Mouse (Mus musculus): ENCODE measurements around the gene Tm6sf1. TPM values are rescaled to one million over a fixed set of nuclear protein-coding genes. Genes with fewer than 3 reads are reported as not detected.

The Tm6sf1 gene
- polyA plus RNA-seq, 1 experiment: 11.4 TPM

- Histone ChIP-seq H3K36me3 (ENCODE audit: control insufficient read depth, insufficient read depth) (no peaks in the 10 kb centered on the region), H3K27me3 (ENCODE audit: control insufficient read depth, insufficient read depth, insufficient read length) (peaks cover 15% of the 10 kb centered on the region), H3K79me2 (ENCODE audit: control insufficient read depth, insufficient read depth) (no peaks in the 10 kb centered on the region), H3K4me3 (no peak overlapping the region), H3K4me2 (ENCODE audit: low read depth) (peak overlapping the region; percentile 51), H3ac (ENCODE audit: control insufficient read depth, insufficient read length) (no peak overlapping the region)
- TF ChIP-seq MYOG (IDR thresholded peaks at IDR 0.05; ENCODE audit: control insufficient read depth in 1 of 3, insufficient read depth in 1 of 3, insufficient read length in 2 of 3, low read depth in 2 of 3) (no peak), CEBPB (IDR thresholded peaks at IDR 0.05; ENCODE audit: insufficient read depth, poor library complexity, severe bottlenecking) (no peak), E2F4 (IDR thresholded peaks at IDR 0.05; ENCODE audit: insufficient read depth) (no peak), USF1 (IDR thresholded peaks at IDR 0.05; ENCODE audit: low read depth) (no peak), TCF12 (IDR thresholded peaks at IDR 0.05; ENCODE audit: insufficient read depth, poor library complexity, severe bottlenecking) (no peak), POLR2AphosphoS2 (IDR thresholded peaks at IDR 0.05; ENCODE audit: insufficient read length, low read depth) (no peak), POLR2A (IDR thresholded peaks at IDR 0.05; ENCODE audit: insufficient read length, low read depth) (no peak), SRF (IDR thresholded peaks at IDR 0.05; ENCODE audit: control insufficient read depth, insufficient read length, low read depth) (no peak), MYOD1 (IDR thresholded peaks at IDR 0.05; ENCODE audit: control insufficient read depth in 1 of 3, insufficient read length in 2 of 3, low read depth in 2 of 3) (no peak), MAX (IDR thresholded peaks at IDR 0.05; ENCODE audit: low read depth) (no peak), REST (IDR thresholded peaks at IDR 0.05; ENCODE audit: insufficient read depth, insufficient read length) (no peak), TCF3 (IDR thresholded peaks at IDR 0.05; ENCODE audit: insufficient read length, low read depth) (no peak)
Measured at GRCm38 (mm10) chr7:81860071-81860470, 1.3 kb downstream of the Tm6sf1 start.

- Histone ChIP-seq H3K4me2 (ENCODE audit: low read depth) (peak overlapping the region; percentile 51), H3K4me3 (no peak overlapping the region), H3K79me2 (ENCODE audit: control insufficient read depth, insufficient read depth) (no peaks in the 10 kb centered on the region), H3K27me3 (ENCODE audit: control insufficient read depth, insufficient read depth, insufficient read length) (peaks cover 15% of the 10 kb centered on the region), H3ac (ENCODE audit: control insufficient read depth, insufficient read length) (no peak overlapping the region), H3K36me3 (ENCODE audit: control insufficient read depth, insufficient read depth) (no peaks in the 10 kb centered on the region)
- TF ChIP-seq CEBPB (IDR thresholded peaks at IDR 0.05; ENCODE audit: insufficient read depth, poor library complexity, severe bottlenecking): no peak
- TF ChIP-seq POLR2A (IDR thresholded peaks at IDR 0.05; ENCODE audit: insufficient read length, low read depth): no peak
- no peak for TF ChIP-seq TCF12 (IDR thresholded peaks at IDR 0.05; ENCODE audit: insufficient read depth, poor library complexity, severe bottlenecking)
- no peak for TF ChIP-seq SRF (IDR thresholded peaks at IDR 0.05; ENCODE audit: control insufficient read depth, insufficient read length, low read depth)
- TF ChIP-seq REST (IDR thresholded peaks at IDR 0.05; ENCODE audit: insufficient read depth, insufficient read length): no peak
- TF ChIP-seq USF1 (IDR thresholded peaks at IDR 0.05; ENCODE audit: low read depth): no peak
- TF ChIP-seq MYOG (IDR thresholded peaks at IDR 0.05; ENCODE audit: control insufficient read depth in 1 of 3, insufficient read depth in 1 of 3, insufficient read length in 2 of 3, low read depth in 2 of 3): no peak
- no peak for TF ChIP-seq MAX (IDR thresholded peaks at IDR 0.05; ENCODE audit: low read depth)
- TF ChIP-seq POLR2AphosphoS2 (IDR thresholded peaks at IDR 0.05; ENCODE audit: insufficient read length, low read depth): no peak
- TF ChIP-seq E2F4 (IDR thresholded peaks at IDR 0.05; ENCODE audit: insufficient read depth): no peak
- TF ChIP-seq MYOD1 (IDR thresholded peaks at IDR 0.05; ENCODE audit: control insufficient read depth in 1 of 3, insufficient read length in 2 of 3, low read depth in 2 of 3): no peak
- no peak for TF ChIP-seq TCF3 (IDR thresholded peaks at IDR 0.05; ENCODE audit: insufficient read length, low read depth)
Measured at GRCm38 (mm10) chr7:81860996-81861395, 2.2 kb downstream of the Tm6sf1 start.

GRCm38 (mm10) chr7:81861461-81861860, 2.7 kb downstream of the Tm6sf1 start:
- TF ChIP-seq MYOG (IDR thresholded peaks at IDR 0.05; ENCODE audit: control insufficient read depth in 1 of 3, insufficient read depth in 1 of 3, insufficient read length in 2 of 3, low read depth in 2 of 3): no peak
- TF ChIP-seq USF1 (IDR thresholded peaks at IDR 0.05; ENCODE audit: low read depth): no peak
- no peak for TF ChIP-seq REST (IDR thresholded peaks at IDR 0.05; ENCODE audit: insufficient read depth, insufficient read length)
- TF ChIP-seq TCF12 (IDR thresholded peaks at IDR 0.05; ENCODE audit: insufficient read depth, poor library complexity, severe bottlenecking): no peak
- no peak for TF ChIP-seq POLR2AphosphoS2 (IDR thresholded peaks at IDR 0.05; ENCODE audit: insufficient read length, low read depth)
- TF ChIP-seq SRF (IDR thresholded peaks at IDR 0.05; ENCODE audit: control insufficient read depth, insufficient read length, low read depth): no peak
- no peak for TF ChIP-seq E2F4 (IDR thresholded peaks at IDR 0.05; ENCODE audit: insufficient read depth)
- no peak for TF ChIP-seq POLR2A (IDR thresholded peaks at IDR 0.05; ENCODE audit: insufficient read length, low read depth)
- Histone ChIP-seq H3K27me3 (ENCODE audit: control insufficient read depth, insufficient read depth, insufficient read length) (peaks cover 15% of the 10 kb centered on the region), H3ac (ENCODE audit: control insufficient read depth, insufficient read length) (no peak overlapping the region), H3K36me3 (ENCODE audit: control insufficient read depth, insufficient read depth) (no peaks in the 10 kb centered on the region), H3K79me2 (ENCODE audit: control insufficient read depth, insufficient read depth) (no peaks in the 10 kb centered on the region), H3K4me3 (no peak overlapping the region), H3K4me2 (ENCODE audit: low read depth) (peak overlapping the region; percentile 51)

GRCm38 (mm10) chr7:81861921-81862320, 3.1 kb downstream of the Tm6sf1 start:
- no peak overlapping the region for H3K4me3 ChIP-seq
- no peaks in the 10 kb centered on the region for H3K36me3 ChIP-seq (ENCODE audit: control insufficient read depth, insufficient read depth)
- H3K79me2 ChIP-seq (ENCODE audit: control insufficient read depth, insufficient read depth): no peaks in the 10 kb centered on the region
- H3K27me3 ChIP-seq (ENCODE audit: control insufficient read depth, insufficient read depth, insufficient read length): peaks cover 15% of the 10 kb centered on the region
- peak overlapping the region; percentile 51 for H3K4me2 ChIP-seq (ENCODE audit: low read depth)
- no peak for TF ChIP-seq MYOG (IDR thresholded peaks at IDR 0.05; ENCODE audit: control insufficient read depth in 1 of 3, insufficient read depth in 1 of 3, insufficient read length in 2 of 3, low read depth in 2 of 3)
- no peak for TF ChIP-seq MAX (IDR thresholded peaks at IDR 0.05; ENCODE audit: low read depth)
- TF ChIP-seq MYOD1 (IDR thresholded peaks at IDR 0.05; ENCODE audit: control insufficient read depth in 1 of 3, insufficient read length in 2 of 3, low read depth in 2 of 3): no peak
- TF ChIP-seq USF1 (IDR thresholded peaks at IDR 0.05; ENCODE audit: low read depth): no peak
- TF ChIP-seq TCF12 (IDR thresholded peaks at IDR 0.05; ENCODE audit: insufficient read depth, poor library complexity, severe bottlenecking): no peak
- no peak for TF ChIP-seq CEBPB (IDR thresholded peaks at IDR 0.05; ENCODE audit: insufficient read depth, poor library complexity, severe bottlenecking)
- TF ChIP-seq E2F4 (IDR thresholded peaks at IDR 0.05; ENCODE audit: insufficient read depth): no peak
- no peak for TF ChIP-seq SRF (IDR thresholded peaks at IDR 0.05; ENCODE audit: control insufficient read depth, insufficient read length, low read depth)
- no peak for TF ChIP-seq TCF3 (IDR thresholded peaks at IDR 0.05; ENCODE audit: insufficient read length, low read depth)
- TF ChIP-seq POLR2A (IDR thresholded peaks at IDR 0.05; ENCODE audit: insufficient read length, low read depth): no peak
- TF ChIP-seq POLR2AphosphoS2 (IDR thresholded peaks at IDR 0.05; ENCODE audit: insufficient read length, low read depth): no peak
- no peak for TF ChIP-seq REST (IDR thresholded peaks at IDR 0.05; ENCODE audit: insufficient read depth, insufficient read length)
- H3ac ChIP-seq (ENCODE audit: control insufficient read depth, insufficient read length): no peak overlapping the region
